Mouse (Mus musculus) megakaryocyte, embryonic 14.5 days (primary cell): ENCODE measurements at regions not wholly inside any gene's neighbourhood (a gene's known extent, or its start where the extent isn't known, plus 50 kb on each side); places are given as distances from the start of the nearest gene placed in this dataset.

Experiments
- FLI1 ChIP-seq: IDR thresholded peaks from 2 replicates; pipeline ENCODE4 v1.6.1; 2012; ENCODE audit warnings: low read length, inconsistent platforms, mixed read lengths
- GATA1 ChIP-seq: IDR thresholded peaks from 3 replicates; pipeline ENCODE4 v1.6.1; 2012; ENCODE audit warnings: mixed read lengths, low read length, inconsistent platforms, borderline replicate concordance

- TF ChIP-seq GATA1 (no peak), FLI1 (no peak)
Observed at GRCm38 (mm10) chr6:53143846-53144584, 75.6 kb upstream of the Jazf1 start.
